Mouse (Mus musculus) E14TG2a.4 (cell line): ENCODE measurements around the gene Serpina3b.

Source experiments
- CTCF ChIP-seq: conservative IDR thresholded peaks from 2 replicates; pipeline ENCODE4 v1.5.1; 2014; ENCODE audit warnings: low read length
- POU5F1 ChIP-seq: IDR thresholded peaks from 2 replicates; pipeline ENCODE4 v1.6.1; 2014; ENCODE audit warnings: low read length, borderline replicate concordance

DNA sequence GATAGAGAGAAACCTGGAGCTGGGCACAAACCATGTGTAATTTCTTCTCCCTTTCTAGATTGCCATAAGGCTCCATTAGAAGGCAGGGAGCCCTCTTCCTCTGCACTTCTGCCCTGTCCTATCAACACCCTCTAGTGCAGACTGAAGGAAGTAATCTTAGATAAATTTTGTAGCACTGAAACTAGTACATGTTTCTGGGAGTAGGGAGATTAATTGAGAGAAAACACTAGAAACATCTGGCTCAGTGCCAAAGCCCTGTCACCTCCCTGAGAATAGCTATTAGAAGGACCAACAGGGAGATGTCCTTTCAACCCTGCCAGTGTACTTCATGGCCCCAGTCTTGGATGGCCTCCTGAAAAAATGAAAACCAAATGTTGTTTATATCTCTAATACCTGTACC lies 50.8 kb downstream of the Serpina3b start:
- TF ChIP-seq CTCF = no peak
- no peak for TF ChIP-seq POU5F1
